Mouse (Mus musculus) R1 (cell line): ENCODE measurements around the gene Hydin.
"Not testable (repeated sequence)": the region's sequence is repeated elsewhere in the genome, so short reads cannot be mapped to it uniquely, and the experiment has no call there.

Source experiments
- DNase-seq: peaks from one replicate; pipeline ENCODE4 v3.0.0-alpha.2; 2018; ENCODE audit warnings: low read depth, low spot score

Gene Hydin

DNA sequence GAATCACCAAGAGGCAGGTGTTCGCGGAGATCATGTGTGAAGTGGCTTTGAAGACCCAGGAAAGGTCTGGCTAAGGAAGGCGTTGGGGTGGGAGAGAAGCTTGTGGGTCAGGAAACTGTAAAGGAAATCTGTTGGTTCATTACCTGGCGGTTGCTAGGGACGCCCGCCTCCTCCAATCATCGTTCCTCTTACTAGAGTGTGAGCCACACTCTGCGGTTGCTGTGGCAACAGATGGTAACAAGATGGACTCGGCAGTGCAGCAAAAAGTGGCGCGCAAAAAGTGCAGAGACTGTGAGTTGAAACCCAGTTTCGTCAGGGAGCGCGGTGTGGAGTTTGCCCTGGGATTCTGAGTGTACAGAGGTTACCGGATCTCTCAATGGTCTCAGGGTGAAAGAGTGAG, at the start of gene Hydin:
TSS of gene Hydin (plus strand) at position 237 of the 400 bp plus-strand sequence.
- peak; percentile 96 for DNase-seq

DNA sequence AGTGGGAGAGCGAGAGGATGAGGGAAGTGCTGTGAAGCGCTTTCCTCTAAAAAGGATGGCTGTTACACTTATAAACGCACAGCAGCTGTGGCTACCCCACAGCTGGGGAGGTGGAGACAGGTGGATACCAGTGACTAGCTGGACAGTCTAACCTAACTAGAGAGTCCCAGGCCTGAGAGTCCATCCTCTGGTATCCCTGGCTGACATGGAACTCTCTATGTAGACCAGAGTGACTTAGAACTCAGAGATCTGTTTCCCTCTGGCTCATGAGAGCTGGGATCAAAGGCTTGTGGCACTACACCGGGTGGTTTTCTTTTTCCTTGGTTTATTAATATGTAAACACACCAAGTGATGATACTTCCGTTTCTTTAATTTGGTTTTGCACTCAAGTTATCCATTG, 49.6 kb upstream of the Hydin start:
- no peak for DNase-seq

DNA sequence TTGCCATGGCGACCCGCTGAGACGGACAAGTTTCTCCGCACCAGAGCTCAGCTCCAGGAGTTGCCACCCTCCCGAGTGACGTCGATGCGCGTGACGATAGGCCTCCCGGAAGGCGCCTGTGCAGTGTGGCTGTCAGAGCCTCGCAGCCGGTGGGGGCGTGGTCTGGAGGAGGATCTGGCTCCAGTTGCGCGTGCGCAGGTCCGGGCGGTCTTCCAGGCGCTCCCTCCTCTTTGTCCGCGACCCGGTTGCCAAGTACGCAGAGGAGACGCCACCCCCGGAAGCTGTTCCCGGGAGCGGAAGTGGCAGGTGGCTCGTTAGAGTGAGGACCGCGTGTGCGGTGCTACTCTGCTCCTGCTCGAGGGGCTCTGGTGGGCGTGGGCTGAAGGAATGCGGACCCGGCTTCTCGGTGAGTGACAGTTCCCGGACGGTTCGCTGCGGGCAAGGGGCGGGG, 49.1 kb upstream of the Hydin start:
- peak; percentile 98 for DNase-seq

DNA sequence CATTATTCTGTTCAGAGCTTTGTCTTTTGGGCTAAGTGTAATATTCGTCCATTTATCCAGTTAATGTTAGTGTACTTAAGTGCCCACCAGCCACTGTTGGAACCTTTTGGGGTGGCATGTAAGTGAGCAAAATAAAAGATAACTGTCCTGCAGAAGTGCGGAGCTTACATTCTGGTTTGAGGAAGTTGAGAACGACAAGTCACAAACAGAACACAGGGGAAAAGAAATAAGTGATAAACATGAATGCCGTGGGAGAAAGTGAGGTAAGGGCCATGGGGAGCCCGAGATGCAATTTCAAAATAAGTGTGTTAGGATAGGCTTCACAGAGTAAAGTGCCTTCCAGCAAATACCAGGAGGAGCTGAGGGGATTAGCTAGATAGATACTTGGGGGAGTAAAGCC, 48.3 kb upstream of the Hydin start:
- DNase-seq = no peak

DNA sequence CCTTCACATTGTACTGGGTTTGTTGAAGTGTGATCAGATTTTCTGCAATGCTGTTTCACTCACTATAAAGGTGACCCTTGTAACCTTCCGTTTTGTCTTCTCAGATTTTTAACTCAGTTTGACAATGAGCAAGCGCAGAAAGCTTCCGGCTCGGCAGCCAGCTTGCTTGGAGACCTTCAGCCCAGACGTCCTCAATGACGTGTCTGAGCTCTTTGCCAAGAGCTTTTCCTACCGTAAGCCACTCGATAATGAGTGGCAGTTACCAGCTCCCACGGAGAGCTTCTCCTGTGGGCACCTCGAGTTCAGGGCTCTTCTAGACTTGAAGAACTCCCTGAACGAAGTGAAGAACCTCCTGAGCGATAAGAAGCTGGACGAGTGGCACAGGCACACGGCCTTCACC, 45.8 kb upstream of the Hydin start:
- DNase-seq = no peak

DNA sequence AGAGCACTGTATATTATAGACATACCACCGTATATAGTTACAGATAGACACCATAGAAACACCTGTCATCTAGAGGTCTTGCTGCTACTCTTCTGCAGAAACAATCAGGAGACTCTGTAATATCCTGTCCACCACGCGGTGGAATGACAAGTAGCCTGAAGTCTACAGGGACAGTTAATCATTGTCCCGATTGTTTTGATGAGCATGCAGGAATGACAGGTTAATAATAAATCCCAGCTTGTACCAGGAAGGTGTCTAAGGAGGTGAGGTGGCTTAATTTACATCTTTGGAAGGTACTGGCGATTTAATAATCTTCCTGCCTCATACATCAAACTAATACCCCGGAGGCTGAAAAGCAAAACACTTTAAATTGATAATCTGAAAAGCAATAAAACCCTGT, 36.0 kb upstream of the Hydin start:
- no peak for DNase-seq

DNA sequence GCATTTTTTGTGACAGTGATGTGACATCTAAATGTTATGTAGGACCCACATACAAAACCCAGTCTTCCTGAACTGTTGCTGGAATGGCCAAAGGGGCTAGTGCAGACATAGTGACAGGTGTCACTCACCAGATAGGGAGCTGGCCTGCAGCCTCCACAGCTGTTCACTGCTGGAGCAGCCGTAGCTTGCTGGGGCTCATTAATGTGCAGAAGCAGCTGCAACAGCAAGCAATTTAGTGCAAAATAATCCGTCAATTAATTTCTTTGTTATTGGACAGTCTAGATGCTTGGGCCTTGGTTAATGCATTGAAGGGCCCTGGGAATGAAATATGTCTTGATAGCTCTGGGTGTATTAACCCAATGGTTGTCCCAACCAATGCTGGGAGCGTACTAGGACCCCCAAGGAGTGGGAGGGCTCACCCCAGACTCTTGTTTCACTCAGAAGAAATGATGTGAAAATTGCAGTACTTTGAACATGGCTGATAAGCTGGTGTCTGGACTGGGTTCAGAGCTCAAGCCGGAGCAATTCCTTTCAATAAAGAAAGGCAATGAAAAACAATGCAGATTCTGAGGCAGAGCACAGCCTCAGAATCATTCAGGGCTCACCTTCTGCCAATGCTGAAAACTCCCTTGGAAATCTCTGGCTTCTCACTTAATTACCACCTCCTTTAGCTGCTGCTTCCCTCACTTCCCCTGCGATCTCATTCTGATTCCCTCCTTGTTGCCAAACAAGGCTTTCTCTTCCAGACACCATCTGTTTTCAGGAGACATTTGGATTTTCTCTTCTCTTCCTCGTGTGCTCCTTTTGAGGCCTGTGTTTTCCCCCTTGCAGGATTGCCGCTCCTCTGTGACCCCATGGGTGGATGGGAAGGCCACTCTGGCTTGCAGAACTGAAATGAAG, 24.2 kb upstream of the Hydin start:
- no peak for DNase-seq

DNA sequence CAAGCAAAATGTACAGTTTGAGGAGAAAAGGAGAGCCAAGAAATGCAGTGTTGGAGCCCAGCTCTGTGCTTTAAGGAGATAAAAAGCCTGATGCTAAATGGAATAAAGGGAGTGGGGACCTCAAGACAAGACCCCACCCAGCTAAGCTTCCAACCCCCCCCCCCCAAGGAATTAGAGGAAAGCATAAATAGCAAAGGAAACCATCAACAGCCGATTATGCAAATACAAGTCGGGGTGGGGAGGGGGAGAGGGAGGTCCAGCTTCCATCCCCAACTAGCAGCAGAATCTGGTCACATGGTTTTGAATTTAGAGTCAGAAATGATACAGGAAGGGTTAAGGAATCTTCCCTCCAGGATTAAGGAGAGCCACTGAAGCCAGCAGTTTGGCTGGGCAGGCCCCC, 22.2 kb upstream of the Hydin start:
- DNase-seq = no peak

DNA sequence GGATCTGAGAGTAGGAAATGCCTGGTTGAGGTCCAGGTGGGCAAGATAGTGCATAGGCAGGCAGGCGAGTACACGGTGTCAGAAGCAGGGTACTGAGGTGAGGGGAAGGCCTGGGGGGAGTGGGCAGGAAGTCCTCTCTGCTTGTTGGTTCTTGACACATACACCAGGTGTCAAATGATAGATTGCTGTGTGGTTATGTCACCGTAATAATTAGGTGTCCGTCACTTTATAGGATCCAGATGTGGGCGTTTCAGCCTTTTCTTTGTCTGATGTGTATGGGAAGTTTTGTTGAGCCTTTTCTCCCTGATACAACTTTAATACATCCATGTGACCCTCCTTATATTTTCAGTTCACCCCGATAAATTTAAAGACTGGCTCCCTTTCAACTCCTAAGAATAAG, 19.5 kb upstream of the Hydin start:
- DNase-seq = no peak

DNA sequence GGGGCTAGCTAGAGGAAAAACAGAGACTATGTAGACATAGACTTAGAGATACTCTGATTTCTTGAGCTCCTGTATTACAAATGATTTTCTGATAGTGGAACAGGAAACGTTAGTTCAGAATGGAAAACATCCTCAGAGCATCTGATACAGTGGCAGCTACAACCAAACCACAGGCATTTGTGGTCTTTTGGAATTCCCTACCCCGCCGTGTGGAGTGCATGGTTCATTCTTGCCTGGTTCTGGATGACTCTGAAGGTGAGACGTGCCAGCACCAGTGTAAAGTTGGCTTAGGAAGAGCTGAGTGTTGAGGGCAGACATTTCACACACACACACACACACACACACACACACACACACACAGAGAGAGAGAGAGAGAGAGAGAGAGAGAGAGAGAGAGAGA, 12.8 kb upstream of the Hydin start:
- no peak for DNase-seq

DNA sequence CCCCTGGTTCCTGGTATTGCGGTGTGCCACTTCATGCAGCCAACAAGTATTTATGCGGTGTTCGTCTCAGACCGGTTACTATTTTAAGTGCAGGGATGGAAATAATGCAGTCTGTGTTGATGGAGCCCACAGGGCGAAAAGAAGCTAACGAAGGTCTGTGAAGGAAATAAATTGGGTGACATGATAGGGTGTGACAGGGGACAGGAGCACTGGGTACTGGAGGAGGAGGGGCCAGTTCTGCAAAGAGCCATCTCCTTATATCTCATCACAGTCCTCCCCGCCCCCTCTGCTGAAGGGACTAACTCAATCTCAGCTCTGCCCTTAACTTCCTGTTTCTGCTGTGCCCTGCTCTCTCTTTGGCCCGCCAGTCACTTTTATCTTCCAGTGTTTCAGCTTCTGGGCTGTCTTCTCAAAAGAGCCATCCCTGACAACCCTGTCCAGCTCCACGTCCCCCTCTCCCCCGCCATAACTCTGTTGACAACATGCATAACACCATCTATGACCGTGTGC, 926 bp upstream of the Hydin start:
- no peak for DNase-seq

DNA sequence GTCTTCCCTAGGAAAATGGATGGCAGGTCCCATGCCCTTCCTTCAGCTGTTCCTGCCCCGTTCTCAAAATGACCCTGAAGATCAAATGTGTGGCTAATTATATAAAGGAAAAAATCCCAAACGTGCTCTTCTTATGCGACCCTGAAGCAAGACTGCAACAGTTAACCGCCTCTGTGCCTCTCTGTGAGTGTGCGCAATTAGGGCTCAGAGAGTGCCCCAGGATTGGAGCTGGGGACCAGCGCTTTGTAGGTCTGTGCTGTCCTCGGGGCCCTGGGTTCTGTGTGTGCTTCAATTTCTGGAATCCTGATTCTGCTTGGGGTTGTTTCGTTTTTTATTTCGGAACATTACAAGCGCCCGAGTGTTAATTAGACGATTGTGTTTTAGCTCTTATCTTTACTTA, 491 bp downstream of the Hydin start:
- DNase-seq = peak; percentile 43

DNA sequence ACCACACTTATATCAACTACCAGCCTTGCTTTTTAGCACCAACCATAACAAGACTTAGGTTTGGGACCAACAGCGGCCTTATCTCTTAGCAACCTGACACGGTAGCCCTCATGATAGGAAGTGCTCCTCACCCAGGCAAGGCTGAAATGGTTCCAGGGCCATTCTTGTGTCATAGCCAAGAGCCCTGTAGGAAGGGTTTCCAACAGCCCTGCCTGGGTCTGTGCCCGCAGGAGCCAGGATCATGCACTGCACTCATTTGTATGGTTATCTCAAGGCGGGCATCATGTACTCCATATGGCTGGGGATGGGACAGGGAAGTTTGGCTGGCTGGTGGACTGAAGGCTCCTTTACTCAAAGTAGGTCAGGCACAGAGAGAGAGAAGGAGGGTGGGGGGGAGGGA, 3.9 kb downstream of the Hydin start:
- DNase-seq = no peak

DNA sequence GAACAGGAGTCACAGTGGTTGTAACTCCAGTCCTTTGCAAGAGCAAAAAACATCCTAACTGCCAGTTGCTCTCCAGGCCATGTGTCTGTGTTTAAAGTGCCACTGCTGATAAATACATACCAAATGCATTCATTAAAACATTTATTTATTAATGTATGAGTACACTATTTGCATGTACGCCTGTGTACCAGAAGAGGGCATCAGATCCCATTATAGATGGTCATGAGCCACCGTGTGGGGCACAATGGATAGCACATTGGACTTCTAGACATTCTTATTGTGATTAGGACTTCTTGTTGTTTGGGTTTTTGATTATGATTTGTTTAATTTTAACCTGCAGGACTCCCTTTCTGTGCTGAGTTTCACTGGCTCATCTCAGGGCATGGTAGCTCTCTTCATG, 6.6 kb downstream of the Hydin start:
- peak; percentile 11 for DNase-seq

DNA sequence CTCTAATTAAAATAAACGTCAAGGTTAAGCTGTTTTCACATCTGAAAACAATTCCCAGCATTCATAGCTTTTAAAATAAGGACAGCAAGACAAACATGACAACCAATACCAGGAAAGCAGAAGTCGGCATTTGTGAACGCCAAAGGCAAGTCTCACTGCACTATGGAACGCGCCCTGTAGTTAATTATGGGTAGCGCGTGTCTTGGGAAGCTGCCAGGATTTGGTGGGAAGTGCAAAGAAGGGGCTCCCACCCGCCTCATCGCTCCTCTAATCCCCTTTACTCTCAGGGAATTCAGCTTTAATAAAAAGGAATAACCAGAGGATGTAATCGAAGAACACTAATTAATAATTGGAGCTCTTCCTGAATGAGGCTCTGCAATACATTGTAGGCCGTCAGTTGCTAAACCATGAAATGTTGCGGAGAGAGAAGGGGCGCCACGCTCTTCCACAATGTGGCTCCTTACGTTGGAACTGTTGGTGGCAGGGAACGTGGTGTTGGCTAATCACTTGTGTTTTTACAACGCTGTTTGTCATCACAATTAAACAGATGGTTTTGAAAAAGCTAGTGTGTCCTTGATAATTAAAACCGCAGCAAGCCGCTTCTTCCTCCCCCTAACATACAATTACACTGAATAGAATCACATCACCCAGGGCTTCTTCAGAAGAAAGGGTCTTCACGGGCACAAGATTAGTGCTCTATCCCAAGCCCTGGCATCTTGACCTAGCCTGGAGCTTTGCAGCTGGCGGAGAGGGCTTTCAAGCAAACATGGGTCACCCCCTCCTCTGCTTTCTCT, 8.9 kb downstream of the Hydin start:
- DNase-seq = no peak

DNA sequence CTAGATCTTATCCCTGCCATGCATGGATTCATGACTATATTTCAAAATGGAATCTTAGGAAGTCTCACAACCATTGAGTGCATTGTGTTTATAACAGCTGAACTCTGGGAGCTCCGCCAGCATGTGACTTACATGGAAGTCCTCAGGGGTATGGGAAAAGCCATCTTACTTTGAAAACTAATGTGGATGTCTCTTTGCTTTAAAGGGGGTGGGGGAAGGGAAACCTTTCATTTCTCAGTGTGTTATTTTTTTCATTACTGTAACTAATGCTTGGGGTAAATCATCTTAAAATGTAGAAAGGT, 9.4 kb downstream of the Hydin start:
- DNase-seq = no peak

DNA sequence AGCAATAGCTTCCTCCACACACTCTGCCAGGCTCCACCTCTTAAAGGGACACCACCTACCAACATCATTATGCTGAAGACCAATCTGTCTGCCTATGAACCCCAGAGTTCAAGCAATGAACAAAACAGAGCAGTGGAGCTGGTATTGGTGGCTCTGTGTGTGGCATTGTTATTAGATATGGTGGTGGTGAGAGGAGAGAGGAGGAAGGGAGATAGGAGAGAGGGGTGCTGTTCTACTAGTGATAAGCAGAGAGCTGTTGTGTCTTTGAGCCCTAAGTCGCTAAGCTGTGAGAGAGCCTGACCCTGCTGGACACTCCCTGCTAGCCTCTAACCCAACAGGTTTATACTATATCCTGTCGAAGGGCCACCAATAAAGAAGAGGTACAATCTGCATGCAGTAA, 45.9 kb downstream of the Hydin start:
- no peak for DNase-seq

DNA sequence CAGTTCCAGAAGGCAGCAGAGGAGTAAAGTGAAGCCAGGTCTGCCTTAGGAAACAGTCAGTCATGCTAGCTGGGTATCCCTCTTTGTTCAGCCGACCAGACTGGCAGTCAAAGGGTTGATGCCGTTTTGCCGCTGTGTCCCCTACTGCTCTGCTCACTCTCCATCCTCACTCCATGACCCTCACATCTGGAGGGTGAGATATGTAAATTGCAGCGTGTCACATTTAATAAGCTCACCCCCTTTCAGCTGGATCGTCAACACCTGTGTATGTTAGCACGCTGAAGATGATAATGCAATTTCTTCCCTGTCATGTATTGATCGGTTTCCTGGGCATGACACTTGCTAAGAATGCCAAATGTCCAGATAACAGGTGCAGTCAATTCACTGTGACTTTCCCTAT, 49.0 kb downstream of the Hydin start:
- no peak for DNase-seq

DNA sequence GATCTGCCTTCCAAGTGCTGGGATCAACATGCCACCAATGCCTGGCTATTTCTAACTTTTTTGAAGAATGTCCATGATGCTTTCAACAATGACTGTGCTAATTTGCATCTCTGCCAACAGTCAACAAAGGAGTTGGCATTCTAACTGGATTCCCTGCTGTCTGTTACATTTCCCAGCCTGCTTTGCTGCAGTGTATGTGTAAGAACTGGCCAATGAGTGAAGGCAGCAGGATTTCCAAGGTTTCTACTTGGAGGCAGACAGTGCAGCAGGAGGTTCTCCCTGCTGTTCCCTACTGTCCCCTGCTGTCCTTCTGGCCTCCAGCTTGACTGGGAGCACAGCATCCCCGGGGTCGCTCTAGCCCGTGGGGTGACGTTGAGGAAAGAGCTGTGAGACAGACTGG, 52.8 kb downstream of the Hydin start:
- no peak for DNase-seq

DNA sequence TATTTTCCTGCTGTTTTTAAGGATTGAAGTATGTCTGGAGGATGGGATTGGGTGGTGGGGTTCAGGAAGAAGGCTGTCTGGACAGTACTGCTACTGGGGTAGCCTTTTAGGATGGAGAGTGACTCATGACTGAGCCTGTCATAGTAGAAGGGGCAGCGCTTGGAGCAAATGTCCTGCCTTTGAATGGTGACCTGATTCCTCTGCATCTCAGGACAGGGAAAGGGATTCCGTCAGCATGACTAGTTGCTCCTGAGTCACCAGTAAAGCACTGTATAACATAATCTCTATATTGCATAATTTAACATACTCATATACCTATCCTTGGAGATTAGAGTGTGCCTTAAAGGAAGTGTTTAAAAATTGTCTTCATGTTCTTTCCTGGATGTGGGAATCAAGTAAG, 54.7 kb downstream of the Hydin start:
- no peak for DNase-seq

DNA sequence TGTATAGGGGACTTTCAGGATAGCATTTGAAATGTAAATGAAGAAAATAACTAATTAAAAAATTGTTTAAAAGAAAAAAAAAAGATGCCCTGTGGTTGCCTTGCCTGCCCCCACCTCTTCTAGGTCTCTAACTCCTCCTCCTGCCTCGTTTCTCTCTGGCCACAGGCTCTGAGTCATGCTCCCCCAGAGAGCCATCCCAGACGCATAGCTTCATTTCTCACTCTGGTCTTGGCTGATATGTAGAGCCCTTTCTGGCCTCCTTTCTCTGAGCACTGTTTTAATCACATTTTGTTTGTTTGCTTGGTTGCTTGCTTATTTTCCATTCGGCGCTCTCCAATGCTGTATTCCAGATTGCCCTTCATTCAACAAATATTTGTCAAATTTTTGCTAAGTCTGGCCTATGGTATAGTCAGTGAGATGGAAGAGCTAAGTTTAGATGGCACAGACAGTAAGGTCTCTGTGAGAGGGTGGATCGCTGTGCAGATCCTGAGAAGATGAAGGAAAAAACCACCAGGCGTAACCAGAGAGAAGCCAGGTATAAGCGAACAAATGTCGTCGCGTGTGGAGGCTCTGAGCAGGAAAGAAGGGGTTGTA, 57.3 kb downstream of the Hydin start:
- no peak for DNase-seq

DNA sequence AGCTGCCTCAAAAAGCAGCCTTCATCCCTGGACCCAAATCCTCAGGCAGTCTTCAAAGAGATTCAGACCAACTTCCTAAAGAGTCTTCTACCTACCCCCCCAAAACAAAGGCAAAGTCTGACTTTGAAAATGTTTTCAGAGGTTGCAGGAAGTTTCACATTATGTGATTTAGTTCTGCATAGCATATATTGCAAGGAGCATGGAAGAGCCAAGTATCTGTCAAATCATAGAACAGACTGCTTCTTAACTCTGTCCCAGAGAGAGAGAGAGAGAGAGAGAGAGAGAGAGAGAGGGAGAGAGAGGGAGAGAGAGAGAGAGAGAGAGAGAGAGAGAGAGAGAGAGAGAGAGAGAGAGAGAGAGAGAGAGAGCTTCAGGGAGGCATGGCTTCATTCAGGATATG, 60.3 kb downstream of the Hydin start:
- not testable (repeated sequence) for DNase-seq

DNA sequence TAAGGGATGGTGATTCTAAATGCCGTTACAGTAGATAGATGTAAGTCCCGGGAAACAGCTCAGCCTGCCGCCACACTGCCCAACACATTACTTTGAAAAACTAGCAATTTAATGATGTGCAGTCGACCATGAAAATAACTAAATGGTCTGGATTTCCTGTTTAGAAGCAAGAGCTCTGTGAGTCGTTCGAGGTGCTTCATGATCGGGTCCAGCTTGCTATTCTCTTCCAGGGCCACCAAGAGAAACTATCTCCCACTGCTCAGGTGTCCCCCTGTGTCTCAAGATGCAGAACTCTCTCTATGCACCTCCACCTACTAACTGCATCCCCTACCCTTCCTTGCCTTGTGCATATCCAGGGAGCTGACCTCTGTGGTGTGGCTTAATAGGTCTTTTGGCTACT, 66.6 kb downstream of the Hydin start:
- no peak for DNase-seq
